Mouse (Mus musculus) c-Kit-positive CD71-positive TER-119-positive erythroid progenitor cells, embryonic 14.5 days (primary cell): Measurements from ENCODE around the gene Jarid2.

ENCODE experiments used
- DNase-seq: peaks from one replicate; pipeline ENCODE4 v3.0.0-alpha.2; 2013; ENCODE audit warnings: low spot score

Jarid2 gene

DNA sequence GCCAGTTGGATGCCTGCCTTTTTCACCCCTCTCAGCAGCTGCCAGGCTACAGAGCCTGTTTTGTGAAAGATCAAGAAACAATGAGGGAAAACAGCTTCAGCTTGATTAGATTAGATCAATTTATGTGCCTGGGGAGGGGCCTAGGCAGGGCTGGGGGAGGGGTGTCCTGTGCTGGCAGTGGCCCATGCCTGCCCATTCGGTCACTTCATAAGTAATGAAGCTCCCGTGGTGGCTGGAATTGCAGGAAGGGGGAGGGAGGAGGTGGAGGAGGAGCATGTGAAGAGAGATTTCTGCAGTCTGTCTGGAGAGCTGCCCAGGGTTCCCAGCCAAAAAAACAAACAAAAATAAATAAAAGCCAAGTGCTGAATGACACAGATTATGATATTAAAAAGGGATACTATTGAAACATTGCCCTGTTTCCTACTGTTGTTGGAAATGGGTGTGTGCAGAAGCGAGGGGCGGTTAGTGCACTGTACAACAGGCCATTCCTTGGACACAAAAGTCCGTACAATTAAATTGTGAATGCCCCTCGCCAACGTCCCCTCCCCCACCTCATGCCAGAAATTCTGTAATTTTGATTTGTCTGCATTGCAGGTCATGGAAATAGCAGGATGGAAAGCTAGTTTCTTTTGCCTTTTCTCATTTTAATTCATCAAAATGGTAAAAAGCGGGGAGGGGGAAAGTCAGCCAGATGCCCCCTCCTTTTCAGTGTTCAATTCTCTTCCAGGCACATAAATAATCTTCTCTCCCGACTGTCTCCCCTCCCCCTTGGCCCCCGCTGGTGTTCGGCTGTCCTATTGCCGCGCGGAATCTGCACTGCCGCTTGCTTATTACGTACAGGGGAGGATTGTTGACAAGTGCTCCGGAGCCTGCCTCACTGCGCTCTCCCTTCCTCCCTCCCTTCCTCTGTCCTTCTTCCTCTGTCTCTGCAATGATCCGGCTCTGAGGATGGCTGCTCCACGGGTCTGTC is 110.9 kb downstream of the Jarid2 start:
- no peak for DNase-seq

DNA sequence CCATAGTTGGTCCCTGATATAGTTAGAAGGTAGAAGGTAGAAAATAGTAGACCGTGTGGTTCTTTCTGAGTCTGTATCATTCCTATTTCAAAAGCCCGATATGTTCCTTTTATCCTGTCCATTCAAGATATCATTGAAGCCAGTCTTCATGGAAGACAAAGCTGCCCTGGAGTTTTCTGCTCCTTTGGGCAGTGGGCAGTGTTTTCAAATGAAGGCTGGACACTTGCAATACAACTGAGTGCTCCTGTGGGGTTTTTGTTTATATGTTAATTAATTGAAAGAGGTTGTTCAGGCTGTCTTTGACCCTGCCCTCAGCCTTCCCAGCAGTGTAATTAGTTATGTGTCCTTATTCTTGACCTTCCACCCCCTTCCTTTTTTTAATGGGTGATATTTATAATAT is 122.2 kb downstream of the Jarid2 start:
- no peak for DNase-seq

DNA sequence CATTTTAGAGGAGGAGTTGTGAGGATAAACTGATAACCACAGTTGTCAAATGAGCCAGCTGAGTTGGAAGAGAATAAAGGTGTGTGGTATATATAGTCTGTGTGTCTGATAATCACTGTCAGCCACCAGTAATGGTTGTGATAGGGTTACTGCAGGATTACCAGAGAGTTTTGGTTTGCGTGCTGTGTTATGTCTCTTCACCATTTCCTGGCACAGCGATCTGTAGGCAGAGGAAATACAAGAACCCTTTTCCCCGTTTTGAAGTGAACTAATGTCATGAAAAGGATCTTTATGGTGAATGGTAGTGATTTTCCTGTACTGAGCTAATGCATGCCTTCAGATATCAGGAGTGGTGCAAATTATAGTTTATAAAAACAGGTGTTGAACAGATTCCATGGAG is 122.8 kb downstream of the Jarid2 start:
- no peak for DNase-seq

DNA sequence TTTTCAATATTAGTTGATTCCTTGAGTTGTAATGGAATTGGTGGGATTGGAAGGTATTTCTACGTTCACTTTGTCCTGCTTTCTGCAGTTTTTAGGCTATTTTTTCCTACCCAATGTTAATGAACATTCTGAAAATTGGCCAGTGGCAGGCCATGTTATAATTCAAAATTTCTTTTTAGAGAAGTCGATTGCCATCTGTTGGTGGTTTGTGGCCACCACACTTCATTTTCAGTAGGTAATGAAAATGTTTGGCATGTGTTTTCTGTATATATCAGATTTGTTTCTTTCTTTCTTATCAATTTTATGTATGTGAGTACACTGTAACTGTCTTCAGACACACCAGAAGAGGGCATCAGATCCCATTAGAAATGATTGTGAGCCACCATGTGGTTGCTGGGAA is 136.3 kb downstream of the Jarid2 start:
- DNase-seq, result no peak

DNA sequence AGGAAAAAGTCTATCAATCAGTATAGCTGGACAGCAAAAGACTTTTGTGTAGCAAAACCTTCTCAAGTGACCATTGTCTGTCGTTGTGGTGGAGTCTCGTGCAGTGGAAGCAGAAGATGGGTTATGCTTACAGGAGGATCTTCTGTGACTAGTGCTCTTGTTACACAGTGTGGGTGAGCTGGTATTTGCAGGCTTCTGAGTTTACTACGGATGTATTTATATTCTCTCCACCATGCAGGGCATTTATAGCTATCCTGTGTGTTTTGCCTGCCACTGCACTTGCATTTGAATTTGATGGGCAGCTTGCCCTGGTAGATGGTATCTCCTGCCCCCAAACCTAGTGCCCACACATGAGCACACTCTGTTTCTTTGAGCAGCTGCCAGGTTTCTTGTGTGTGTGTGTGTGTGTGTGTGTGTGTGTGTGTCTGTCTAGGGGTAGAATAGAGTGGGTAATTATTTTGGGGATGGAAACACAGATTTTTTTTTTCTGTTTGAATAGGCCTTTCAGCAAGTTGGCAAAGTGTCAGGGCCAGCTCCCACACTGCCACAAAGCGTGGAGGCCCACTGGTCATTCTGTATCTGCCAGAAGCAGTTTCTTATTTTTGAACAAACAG is 138.9 kb downstream of the Jarid2 start:
- no peak for DNase-seq

DNA sequence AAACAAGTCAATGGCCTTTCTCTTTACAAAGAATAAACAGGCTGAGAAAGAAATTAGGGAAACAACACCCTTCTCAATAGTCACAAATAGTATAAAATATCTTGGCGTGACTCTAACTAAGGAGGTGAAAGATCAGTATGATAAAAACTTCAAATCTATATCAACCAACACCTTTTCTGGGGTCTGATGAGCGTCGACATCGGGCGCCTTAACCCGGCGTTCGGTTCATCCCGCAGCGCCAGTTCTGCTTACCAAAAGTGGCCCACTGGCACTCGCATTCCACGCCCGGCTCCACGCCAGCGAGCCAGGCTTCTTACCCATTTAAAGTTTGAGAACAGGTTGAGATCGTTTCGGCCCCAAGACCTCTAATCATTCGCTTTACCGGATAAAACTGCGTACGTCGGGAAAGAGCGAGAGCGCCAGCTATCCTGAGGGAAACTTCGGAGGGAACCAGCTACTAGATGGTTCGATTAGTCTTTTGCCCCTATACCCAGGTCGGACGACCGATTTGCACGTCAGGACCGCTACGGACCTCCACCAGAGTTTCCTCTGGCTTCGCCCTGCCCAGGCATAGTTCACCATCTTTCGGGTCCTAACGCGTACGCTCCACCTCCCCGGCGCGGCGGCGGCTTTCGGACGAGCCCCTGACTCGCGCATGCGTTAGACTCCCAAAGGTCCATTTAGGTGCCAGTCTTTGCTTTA is 140.3 kb downstream of the Jarid2 start:
- peak; percentile 100 for DNase-seq

DNA sequence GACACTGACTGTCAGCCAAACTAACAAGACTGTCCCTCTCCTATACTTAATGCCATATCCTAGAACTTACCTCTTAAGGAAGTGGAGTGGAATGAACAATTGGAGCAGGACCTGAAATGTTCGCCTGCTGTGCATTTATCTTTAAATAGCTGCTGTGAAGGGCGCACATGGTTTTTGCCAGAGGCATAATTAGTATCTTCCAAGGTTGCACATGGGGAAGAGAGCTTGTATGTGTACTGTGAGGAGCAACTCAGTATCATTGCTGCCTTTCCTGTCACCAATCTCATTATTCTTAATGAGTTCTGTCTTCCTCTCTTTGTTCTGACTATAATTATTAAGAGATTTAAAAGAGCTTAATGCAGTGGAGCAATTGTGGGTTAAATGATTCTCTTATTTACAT is 147.5 kb downstream of the Jarid2 start:
- DNase-seq, result no peak

DNA sequence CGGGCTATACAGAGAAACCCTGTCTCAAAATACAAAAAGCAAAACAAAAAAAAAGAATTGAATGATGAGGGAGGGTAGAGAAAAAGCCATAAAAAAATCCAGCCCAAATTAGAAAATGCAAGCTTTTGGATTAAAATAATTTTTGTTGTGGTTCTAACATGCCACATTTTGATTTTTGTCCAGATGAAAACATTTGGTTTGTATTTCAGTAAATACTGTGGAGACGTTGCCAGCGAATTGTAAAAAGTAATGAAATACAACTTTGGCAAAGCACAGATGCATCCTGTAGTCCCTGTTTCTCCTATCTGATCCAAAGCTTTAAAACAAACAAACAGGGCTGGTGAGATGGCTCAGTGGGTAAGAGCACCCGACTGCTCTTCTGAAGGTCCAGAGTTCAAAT is 151.7 kb downstream of the Jarid2 start:
- no peak for DNase-seq

DNA sequence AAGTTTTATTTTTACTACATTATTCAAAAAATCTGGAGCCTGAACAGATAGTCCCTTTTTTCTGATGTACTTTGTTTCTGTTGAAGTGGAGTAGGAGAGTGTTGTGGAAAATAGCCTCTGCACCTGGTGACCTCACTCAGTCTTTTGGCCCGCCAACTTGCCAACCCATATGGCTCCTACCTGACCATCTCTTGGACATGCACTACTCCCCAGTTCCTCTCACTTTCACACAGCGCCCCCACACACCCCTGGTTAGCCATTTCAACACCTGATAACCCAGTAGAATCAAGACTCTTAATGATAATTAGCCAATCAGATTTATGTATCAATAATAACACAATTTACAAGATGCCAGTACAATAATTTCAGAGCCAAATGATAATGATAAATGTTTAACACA is 156.9 kb downstream of the Jarid2 start:
- DNase-seq, result no peak

DNA sequence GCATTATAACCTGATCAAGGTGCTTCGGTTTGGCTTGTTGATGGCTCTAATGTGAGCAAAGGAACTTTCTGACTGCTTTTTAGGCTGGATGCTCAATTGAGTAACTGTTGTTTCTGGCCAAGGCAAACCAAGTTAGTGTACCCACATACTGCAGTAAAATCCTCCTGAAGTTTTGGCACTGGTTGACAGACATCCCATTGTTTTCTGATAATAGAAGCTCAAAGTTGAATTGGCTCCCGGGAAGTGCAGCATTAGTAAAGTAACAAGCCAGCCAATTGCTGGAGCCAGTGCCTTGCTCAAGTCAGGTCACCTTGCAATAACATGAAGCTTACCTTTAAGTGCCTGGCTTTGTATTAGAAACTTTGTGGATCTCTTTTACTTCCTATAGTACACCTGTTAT is 161.3 kb downstream of the Jarid2 start:
- no peak for DNase-seq

DNA sequence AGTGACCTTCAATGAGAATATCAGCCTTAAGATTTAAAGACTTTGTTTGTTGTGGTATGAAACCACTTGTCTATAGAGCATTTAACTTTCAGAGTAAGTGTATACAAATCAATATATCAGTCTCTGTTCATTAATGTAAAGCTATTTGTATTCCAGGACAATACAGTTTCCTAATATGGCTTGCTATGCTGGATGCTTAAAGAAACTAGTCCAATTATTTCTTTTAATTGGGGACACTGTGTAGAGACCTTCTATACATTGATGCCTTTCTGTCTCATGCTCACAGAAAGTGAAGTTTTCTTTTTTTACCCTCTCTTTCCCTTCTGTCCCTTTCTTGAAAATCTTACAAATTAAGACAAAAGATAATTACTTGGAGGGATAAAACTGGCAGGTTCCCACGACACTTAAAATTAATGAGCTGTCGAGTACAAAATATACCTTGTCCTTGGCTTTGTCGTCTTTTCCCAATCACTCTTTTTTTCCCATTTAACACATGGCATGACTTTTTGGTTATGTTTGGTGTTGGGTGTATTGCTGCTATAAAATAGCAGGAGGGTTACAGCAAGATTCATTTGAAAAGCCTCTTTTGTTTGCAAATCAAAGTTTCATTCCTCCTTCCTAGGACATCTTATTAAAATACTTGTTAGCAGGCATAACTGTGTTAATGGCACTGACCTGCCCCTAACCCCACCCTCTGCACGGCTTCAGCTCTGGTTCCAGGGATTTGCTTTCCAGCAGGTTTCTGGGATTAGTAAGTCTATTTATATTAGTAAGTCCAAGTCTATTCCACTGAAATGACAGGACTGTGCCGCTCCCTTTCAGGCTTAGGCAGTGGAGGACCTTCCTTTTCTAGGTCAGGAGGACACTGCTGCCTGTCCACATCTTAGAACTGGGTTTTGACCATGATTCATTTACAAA is 162.8 kb downstream of the Jarid2 start:
- no peak for DNase-seq

DNA sequence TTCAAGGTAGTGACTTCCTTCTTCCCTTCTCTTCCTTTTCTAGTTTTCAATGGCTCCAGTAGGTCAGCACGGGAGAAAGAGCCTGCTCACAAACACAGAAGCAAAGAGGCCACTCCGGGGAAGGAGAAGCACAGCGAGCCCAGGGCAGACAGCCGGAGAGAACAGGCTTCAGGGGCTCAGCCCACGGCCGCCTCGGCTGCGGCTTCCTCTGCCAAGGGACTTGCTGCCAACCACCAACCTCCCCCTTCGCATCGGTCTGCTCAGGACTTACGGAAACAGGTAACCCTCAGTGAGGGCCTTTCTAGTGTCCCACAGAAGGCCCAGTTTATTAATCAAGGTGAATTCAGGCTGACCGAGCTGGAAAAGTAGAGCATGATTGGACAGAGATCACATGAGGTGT is 166.9 kb downstream of the Jarid2 start:
- no peak for DNase-seq

DNA sequence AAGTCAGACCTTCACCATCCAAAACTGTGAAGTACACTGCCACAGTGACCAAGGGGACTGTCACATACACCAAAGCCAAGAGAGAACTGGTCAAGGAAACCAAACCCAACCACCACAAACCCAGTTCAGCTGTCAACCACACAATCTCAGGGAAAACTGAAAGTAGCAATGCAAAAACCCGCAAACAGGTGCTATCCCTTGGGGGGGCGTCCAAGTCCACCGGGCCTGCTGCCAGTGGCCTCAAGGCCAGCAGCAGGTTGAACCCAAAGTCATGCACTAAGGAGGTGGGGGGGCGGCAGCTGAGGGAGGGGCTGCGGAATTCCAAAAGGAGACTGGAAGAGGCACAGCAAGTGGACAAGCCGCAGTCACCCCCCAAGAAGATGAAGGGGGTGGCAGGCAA is 173.0 kb downstream of the Jarid2 start:
- no peak for DNase-seq

DNA sequence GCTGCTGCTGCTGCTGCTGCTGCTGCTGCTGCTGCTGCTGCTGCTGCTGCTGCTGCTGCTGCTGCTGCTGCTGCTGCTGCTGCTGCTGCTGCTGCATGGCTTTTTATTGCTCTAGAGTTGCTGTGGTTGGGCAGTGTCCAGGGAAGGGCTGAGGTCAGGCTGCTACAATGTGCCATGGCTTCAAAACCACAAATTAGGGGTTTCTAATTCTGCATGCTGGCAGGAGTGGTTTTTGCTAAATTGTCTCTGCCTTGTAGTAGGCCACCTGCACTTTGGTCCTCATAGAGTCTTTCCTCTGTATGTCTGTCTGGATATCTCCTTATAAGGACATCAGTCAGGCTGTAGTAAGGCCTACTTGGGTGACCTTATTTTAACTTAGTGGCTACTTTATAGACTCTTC is 174.1 kb downstream of the Jarid2 start:
- no peak for DNase-seq

DNA sequence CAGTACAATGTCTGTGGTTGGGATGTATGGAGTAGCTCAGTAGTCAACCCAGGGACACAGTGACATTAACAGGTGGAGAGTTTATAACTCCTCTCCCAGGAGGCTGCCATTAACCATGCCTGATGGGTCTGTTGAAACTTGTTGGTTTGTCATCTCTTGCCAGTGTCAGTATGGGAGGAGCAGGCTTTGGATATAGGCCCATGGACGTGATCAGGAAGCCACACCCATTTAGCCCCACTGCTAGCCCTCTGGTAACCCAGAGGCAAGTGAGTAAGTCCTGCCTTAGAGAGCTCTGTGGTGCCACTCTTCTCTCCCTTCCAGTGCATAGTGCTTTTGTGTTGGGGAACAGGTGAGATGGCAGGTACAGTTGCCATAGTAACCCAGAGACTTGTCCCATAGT is 175.0 kb downstream of the Jarid2 start:
- DNase-seq, result no peak

DNA sequence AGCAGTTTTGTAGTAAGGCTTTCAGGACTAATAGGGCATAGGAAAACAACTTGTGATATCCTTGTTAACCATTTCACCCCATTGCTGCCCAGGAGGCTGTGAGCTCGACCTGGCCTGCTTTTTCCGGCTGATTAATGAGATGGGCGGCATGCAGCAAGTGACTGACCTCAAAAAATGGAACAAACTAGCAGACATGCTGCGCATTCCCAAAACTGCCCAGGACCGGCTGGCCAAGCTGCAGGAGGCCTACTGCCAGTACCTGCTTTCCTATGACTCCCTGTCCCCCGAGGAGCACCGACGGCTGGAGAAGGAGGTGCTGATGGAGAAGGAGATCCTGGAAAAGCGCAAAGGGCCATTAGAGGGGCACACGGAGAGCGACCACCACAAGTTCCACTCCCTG is 176.9 kb downstream of the Jarid2 start:
- no peak for DNase-seq

DNA sequence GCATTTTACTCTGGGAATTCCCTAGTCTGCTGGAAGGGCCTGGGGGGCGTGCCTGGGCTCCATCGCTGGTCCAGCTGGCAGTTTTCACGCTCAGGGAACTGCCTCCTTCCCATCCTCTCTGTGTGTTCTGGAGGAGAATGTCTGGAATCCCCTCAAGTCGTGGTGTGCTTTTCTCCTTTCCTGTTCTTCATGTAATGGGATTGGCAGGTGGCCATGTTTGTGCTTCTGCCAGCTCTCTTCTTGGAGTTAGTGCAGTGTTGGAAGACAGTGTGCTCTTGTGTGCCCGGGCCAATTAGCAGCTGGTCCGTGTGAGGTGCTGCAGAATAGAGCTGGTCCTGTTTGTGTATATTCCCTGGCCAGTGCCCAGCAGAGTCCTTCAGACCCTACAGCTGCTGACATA is 178.4 kb downstream of the Jarid2 start:
- DNase-seq, result no peak

DNA sequence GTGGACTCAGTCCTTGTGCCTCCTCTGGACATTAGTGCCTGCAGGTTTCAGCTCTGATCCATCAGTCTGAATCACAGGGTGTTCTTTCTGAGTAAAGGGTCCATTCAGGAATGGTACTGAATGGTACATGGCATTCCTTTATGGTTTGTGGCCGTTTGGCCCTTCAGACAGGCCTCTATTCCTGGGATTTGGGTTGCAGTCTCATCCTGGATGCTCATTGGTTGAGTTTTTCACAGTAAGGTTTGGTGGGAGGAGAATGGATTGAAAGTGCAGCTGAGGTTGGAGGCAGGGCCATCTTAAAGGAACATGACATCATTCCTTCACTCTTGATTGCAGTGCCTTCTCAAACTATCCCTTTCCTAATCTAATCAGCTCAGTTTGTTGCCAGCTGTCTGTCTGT is 179.5 kb downstream of the Jarid2 start:
- no peak for DNase-seq

DNA sequence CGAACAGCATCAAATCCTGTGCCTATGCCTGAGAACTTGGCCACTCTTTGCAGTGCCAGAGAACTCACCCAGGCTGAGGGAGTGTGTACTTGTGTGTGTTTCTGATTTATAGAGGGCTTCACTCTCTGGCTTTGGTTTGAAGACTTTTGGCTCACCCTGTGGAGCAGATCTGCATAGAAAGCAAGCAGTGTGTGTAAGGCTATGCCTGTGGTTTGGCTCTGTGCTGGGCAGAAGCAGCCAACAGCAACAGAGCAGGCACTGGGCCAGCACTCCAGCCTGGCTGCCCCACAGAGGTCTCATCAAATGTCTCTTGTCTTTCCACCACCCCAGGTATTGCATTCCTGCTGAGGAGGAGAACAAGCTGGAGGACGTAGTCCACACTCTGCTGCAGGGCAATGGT is 183.6 kb downstream of the Jarid2 start:
- no peak for DNase-seq

DNA sequence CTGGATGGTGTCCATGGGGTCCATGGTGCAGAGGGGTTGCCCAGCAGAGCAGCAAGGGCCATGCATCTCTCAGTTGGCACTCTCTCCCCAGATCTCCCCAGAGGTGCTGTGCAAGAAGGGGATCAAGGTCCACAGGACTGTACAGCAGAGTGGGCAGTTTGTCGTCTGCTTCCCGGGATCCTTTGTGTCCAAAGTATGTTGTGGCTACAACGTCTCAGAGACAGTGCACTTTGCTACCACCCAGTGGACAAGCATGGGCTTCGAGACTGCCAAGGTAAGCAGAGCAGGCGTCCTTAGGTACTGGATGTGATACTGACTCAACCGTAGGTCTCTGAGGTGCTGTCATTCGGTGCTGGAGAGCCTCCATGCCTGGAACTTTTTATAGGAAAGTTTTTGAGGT is 184.3 kb downstream of the Jarid2 start:
- DNase-seq, result no peak

DNA sequence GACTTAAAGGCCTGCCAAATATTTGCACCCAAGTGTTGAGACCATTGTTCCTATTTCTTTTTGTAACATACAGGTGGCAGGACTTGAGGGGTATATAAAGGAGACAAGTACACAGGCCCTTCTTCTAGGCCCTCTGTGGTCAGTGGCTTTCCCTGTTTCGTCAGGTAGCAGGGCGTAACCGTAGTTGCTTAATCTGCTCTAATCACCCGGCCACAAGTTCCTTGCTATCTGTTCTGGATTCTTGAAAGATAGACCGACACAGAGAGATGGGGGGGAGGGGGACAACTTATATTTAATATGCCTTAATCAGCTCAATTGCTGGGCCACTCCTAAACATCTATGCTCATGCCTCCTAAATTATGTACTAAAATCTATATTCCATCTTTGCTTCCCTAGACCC is 186.1 kb downstream of the Jarid2 start:
- peak; percentile 31 for DNase-seq

DNA sequence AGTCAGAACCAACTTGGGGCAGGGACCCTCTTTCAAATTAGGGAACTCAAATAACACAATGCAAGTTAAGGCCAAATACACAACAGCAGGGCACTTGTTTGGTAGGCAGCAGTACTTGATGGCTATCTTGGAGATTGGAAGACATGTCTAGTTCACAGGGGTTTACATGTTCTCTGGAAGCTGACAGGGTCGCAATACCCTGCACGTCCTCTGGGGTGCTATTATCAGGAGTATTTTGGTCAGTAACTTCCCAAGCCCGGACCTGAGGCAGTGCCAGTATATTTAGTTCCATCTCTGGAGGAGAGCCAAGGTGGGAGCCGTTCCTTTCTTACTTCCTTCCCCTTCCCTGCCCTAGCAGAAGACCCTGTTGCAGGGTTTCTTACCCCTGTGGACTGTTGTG is 186.7 kb downstream of the Jarid2 start:
- no peak for DNase-seq
